Mouse (Mus musculus) embryonic fibroblast, embryonic 13.5 days (primary cell): ENCODE data around the gene Hoxb1.

Experiments
- CTCF ChIP-seq: IDR thresholded peaks from 2 replicates; pipeline ENCODE4 v1.5.1; 2011; ENCODE audit warnings: mild to moderate bottlenecking, control low read depth, low read length, moderate library complexity, borderline replicate concordance; ENCODE audit not compliant: insufficient read depth
- POLR2A ChIP-seq: IDR thresholded peaks from 2 replicates; pipeline ENCODE4 v1.6.1; 2011; ENCODE audit warnings: low read depth, mild to moderate bottlenecking, control low read depth, low read length, moderate library complexity

GRCm38 (mm10) chr11:96320688-96321087 lies 44.9 kb upstream of the Hoxb1 start:
- TF ChIP-seq POLR2A (no peak), CTCF (no peak)
